Mouse (Mus musculus): ENCODE data around the gene Tprg. TPM values are rescaled to one million over a fixed set of nuclear protein-coding genes. Genes with fewer than 3 reads are reported as not detected.

Gene Tprg
- polyA plus RNA-seq, 1 experiment = 0.28 TPM

GRCm38 (mm10) chr16:25425376-25425775, 138.8 kb downstream of the Tprg start:
- DNase-seq (ENCODE audit: low read depth) = peak; percentile 92

DNA sequence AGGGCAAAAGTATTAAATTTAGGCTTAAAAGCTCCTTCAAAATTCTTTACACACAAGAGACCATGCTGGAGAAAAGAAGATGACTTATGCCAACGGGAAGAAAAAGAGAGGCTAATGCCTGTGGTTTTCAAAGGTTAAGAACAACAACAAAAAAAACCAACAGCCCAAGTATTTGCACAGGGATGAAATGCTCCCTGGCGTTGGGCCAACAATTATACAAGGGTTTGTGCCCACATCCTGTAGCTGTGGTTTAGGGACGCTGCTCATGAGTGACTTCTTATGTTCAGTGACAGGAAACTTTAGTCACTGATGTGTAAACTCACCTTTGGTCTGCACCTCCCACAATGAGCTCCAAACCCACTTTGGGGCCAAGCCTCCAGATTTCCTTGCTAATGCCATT, 139.6 kb downstream of the Tprg start:
- no peak for DNase-seq (ENCODE audit: low read depth)

GRCm38 (mm10) chr16:25440039-25440438, 153.4 kb downstream of the Tprg start:
- DNase-seq (ENCODE audit: low read depth) = no peak

- DNase-seq (ENCODE audit: low read depth) = no peak
Observed at GRCm38 (mm10) chr16:25445580-25445979, 159.0 kb downstream of the Tprg start.

DNA sequence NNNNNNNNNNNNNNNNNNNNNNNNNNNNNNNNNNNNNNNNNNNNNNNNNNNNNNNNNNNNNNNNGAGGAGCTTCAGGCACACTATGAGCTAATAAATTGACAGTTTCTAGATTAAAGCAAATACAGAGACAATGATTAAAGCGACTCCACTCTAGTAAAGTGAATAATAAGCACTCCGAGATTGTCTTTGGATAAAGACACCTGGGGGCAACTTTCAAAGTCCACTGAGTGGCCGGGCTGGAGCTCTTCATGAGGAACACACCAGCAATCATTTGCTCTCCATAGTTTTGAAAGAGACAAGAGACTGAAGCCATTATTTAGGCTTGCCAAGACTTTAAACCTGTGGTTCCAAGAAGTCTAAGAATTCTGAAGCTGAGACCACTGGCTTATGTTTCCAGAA, 164.9 kb downstream of the Tprg start:
- no peak for DNase-seq (ENCODE audit: low read depth)

- no peak for DNase-seq (ENCODE audit: low read depth)
Observed at GRCm38 (mm10) chr16:25464732-25465131, 178.1 kb downstream of the Tprg start.

GRCm38 (mm10) chr16:25465435-25466139, 179.0 kb downstream of the Tprg start:
- DNase-seq (ENCODE audit: low read depth) = no peak

GRCm38 (mm10) chr16:25468040-25468439, 181.4 kb downstream of the Tprg start:
- DNase-seq (ENCODE audit: low read depth) = no peak

GRCm38 (mm10) chr16:25468662-25469061, 182.0 kb downstream of the Tprg start:
- DNase-seq (ENCODE audit: low read depth) = no peak
